Mouse (Mus musculus) small intestine, adult 2 months (tissue): ENCODE results near the gene Otop3.

Experiments used
- CTCF ChIP-seq: fragments of 200-500 bp; IDR thresholded peaks from 2 replicates; pipeline ENCODE4 v1.5.1; 2012; ENCODE audit warnings: low read depth, mild to moderate bottlenecking, control low read depth, inconsistent platforms, low read length, moderate library complexity, mixed read lengths; ENCODE audit not compliant: insufficient replicate concordance, insufficient read length; ENCODE audit errors: extremely low read depth
- POLR2A ChIP-seq: fragments of 200-500 bp; IDR thresholded peaks from 2 replicates; pipeline ENCODE4 v1.6.1; 2012; ENCODE audit warnings: low read depth, mild to moderate bottlenecking, control low read depth, inconsistent platforms, low read length, moderate library complexity

DNA sequence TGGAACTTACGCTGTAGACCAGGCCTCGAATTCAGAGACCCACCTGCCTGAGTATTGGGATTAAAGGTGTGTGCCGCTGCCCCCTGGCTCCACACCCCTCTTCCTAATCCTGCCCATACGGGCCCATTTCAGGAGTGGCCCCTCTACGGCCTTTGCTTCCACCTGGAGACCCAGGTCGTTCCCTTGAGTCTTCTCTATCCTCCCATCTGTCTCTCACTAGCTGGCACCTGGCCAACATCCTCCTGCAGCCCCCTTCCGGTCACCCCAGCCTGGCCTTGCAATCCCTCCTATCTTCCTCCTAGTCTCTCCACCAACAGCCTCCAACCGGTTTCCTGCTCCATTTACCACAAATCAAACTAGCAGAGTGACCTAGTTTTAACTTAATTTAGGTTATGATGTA lies 44.6 kb upstream of the Otop3 start:
- TF ChIP-seq POLR2A (no peak), CTCF (no peak)
